Comparison of ENCODE assay signal across 8 mouse cellular contexts in the genomic region with DNA sequence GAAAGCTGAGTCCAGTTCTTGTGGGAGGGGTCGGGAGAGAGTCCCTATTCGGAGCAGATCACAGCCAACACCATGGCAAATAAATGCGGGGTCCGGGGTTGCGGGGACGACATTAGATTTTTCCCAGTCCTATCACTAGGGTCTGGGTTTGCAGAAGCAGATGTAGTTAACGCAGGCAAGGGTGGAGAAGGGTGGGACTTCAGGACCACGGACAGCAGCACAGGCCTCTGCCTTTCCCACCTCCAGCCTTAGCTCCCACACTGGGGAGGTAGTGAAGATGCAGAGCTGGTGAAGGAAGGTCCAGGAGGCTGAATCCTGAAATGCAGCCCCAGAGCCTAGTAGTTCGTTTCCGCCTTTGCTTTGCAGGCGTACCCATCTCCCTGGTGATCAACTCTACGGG. TPM values are rescaled to one million over a fixed set of nuclear protein-coding genes. Genes with fewer than 3 reads are reported as not detected.
DNase-seq lines count a peak whose midpoint lies in the region; ATAC-seq lines count a peak whose summit lies in the region.

No protein-coding gene starts in this region.

- H3K4me3 ChIP-seq in heart, embryonic 10.5 days, result no peak overlapping the region
- no peak overlapping the region for H3K4me3 ChIP-seq in heart, embryonic 11.5 days (ENCODE audit: low read depth, low read length)

- H3K4me2 ChIP-seq in heart, embryonic 11.5 days, result no peak overlapping the region

- no peak overlapping the region for H3K9ac ChIP-seq in heart, embryonic 11.5 days (ENCODE audit: low read depth, low read length)

- H3K27me3 ChIP-seq in heart, embryonic 10.5 days (ENCODE audit: insufficient read depth, poor library complexity, severe bottlenecking), result peaks cover 64% of the 10 kb centered on the region
- H3K27me3 ChIP-seq in heart, embryonic 11.5 days (ENCODE audit: control insufficient read depth, insufficient read depth, low read length), result peaks cover 20% of the 10 kb centered on the region

- peaks cover 21% of the 10 kb centered on the region for H3K4me1 ChIP-seq in heart, embryonic 10.5 days
- peaks cover 16% of the 10 kb centered on the region; the same call in 1 of the 2 replicates for H3K4me1 ChIP-seq in heart, embryonic 11.5 days (ENCODE audit: control insufficient read depth, insufficient read depth, low read length)

- 31% methylated on average over 12 of the region's 12 CpGs for WGBS in heart, embryonic 10.5 days
- 20% methylated on average over 12 of the region's 12 CpGs for WGBS in heart, embryonic 11.5 days (ENCODE audit: insufficient replicate concordance)

- ATAC-seq in heart, embryonic 11.5 days (replicated peaks; ENCODE audit: insufficient number of reproducible peaks, low FRiP score, low TSS enrichment), result no peak
- no peak for ATAC-seq in activated CD4-positive, CD25-positive, alpha-beta regulatory T cell, adult 4 months

- no peak overlapping the region for H3K27ac ChIP-seq in heart, embryonic 10.5 days
- H3K27ac ChIP-seq in heart, embryonic 11.5 days (ENCODE audit: low read depth, low read length), result no peak overlapping the region

- no peaks in the 10 kb centered on the region for H3K36me3 ChIP-seq in heart, embryonic 10.5 days
- H3K36me3 ChIP-seq in heart, embryonic 11.5 days (ENCODE audit: control insufficient read depth, insufficient read depth, low read length), result no peaks in the 10 kb centered on the region

- peak; percentile 84 for DNase-seq in heart, embryonic 10.5 days (ENCODE audit: low spot score)
- DNase-seq in ES-CJ7 (ENCODE audit: low read depth, low spot score), result peak; percentile 76
- peak; percentile 86 for DNase-seq in embryo, embryonic 10 days (ENCODE audit: low spot score)
- peak; percentile 71 for DNase-seq in lung, postnatal 14 days
- DNase-seq in yolk sac, embryonic 10.5 days (ENCODE audit: low spot score), result peak; percentile 62
- no peak for DNase-seq in cerebellum, postnatal 25 days

- H3K9me3 ChIP-seq in heart, embryonic 10.5 days, result no peaks in the 10 kb centered on the region
- H3K9me3 ChIP-seq in heart, embryonic 11.5 days (replicated peaks; ENCODE audit: control insufficient read depth, low read length), result no peaks in the 10 kb centered on the region

RNA-seq across cellular contexts. Expression of a gene that starts 31.9 kb away (rescaled TPM):
- polyA plus RNA-seq in heart, embryonic 10.5 days (2016; fragmentation: Nextera tagmentation; extraction: Ambion mirVana), result 0.33 and 0.52 TPM in 2 replicates
- polyA plus RNA-seq in heart, embryonic 11.5 days (2014; fragmentation: Nextera tagmentation; extraction: Ambion mirVana), result 0.27 TPM in 1 of 2 replicates, not detected in the other
- under 1 TPM; 0.48 to 0.53 TPM for polyA plus RNA-seq in activated CD4-positive, CD25-positive, alpha-beta regulatory T cell, adult 4 months (2017; shearing (Covaris generic))

Comparison
In these comparisons a context has a peak if more than half of its experiments do, and no peak if none do; other contexts are left out.
1. DNase-seq: peak in heart, embryonic 10.5 days (single experiment), ES-CJ7 (single experiment), embryo, embryonic 10 days (single experiment), lung, postnatal 14 days (single experiment) and yolk sac, embryonic 10.5 days (single experiment); none in cerebellum, postnatal 25 days (0 of 2).